Mouse (Mus musculus) heart, embryonic 15.5 days (tissue): Measurements from ENCODE around the gene Dusp1. TPM values are rescaled to one million over a fixed set of nuclear protein-coding genes. Genes with fewer than 3 reads are reported as not detected.

ENCODE experiments used
- ATAC-seq: fragments of 200-750 bp; cut with Nextera tagmentation; replicated peaks from 2 replicates; pipeline ENCODE4 v1.8.0; 2017; ENCODE audit warnings: low read depth, moderate TSS enrichment; ENCODE audit not compliant: insufficient number of reproducible peaks, insufficient read depth, low FRiP score
- H3K27ac ChIP-seq: fragments of 300-500 bp; sonication (generic); 2 replicates; pipeline ENCODE4 v1.5.1; 2015; ENCODE audit warnings: mild to moderate bottlenecking, inconsistent platforms
- H3K27me3 ChIP-seq: fragments of 300-500 bp; sonication (generic); 2 replicates; pipeline ENCODE4 v1.6.1; 2015; ENCODE audit warnings: inconsistent platforms
- H3K36me3 ChIP-seq: fragments of 300-500 bp; sonication (generic); 2 replicates; pipeline ENCODE4 v1.6.1; 2015; ENCODE audit warnings: mild to moderate bottlenecking, inconsistent platforms
- H3K4me1 ChIP-seq: fragments of 300-500 bp; sonication (generic); replicated peaks from 2 replicates; pipeline ENCODE4 v1.6.1; 2015; ENCODE audit warnings: inconsistent platforms
- H3K4me2 ChIP-seq: fragments of 300-500 bp; sonication (generic); 2 replicates; pipeline ENCODE4 v1.6.1; 2015; ENCODE audit warnings: inconsistent platforms, mild to moderate bottlenecking, moderate library complexity
- H3K4me3 ChIP-seq: fragments of 300-500 bp; sonication (generic); 2 replicates; pipeline ENCODE4 v1.5.1; 2015; ENCODE audit warnings: mild to moderate bottlenecking, inconsistent platforms
- H3K9ac ChIP-seq: fragments of 300-500 bp; sonication (generic); 2 replicates; pipeline ENCODE4 v1.6.1; 2015; ENCODE audit warnings: mild to moderate bottlenecking, inconsistent platforms
- H3K9me3 ChIP-seq: fragments of 300-500 bp; sonication (generic); replicated peaks from 2 replicates; pipeline ENCODE4 v1.6.1; 2016; ENCODE audit warnings: inconsistent platforms
- WGBS: fragments of 180-500 bp; shearing (Covaris S2); methylation state at CpG from one replicate; pipeline ENCODE4 v1.1.7; 2015; ENCODE audit warnings: mixed read lengths; 5-methylcytosine and 5-hydroxymethylcytosine counted together
- polyA plus RNA-seq: library from polyadenylated mRNA; unstranded; fragments of >200 nt; fragmentation: Nextera tagmentation; extraction: Ambion mirVana; gene quantifications from 2 replicates; pipeline ENCODE4 v1.2.1, GENCODE M21; 2015

Dusp1 gene
- polyA plus RNA-seq, 1 experiment from 2014 or later, result 30.8 TPM

- H3K4me2 ChIP-seq, result no peak overlapping the region
- no peaks in the 10 kb centered on the region for H3K27me3 ChIP-seq
- peak overlapping the region; percentile 49 for H3K27ac ChIP-seq
- ATAC-seq, result no peak
- H3K4me1 ChIP-seq, result peaks cover 50% of the 10 kb centered on the region
- no peak overlapping the region for H3K4me3 ChIP-seq
- H3K9me3 ChIP-seq, result no peaks in the 10 kb centered on the region
- H3K36me3 ChIP-seq, result no peaks in the 10 kb centered on the region
- H3K9ac ChIP-seq, result 0 out of 2 replicates have a peak overlapping the region, but pooled peaks have one; percentile 5
- 55% methylated on average over 17 of the region's 17 CpGs for WGBS
Measured at GRCm38 (mm10) chr17:26600913-26601447, 39.1 kb upstream of the Dusp1 start.

GRCm38 (mm10) chr17:26598845-26599244 is 36.9 kb upstream of the Dusp1 start:
- H3K27me3 ChIP-seq, result no peaks in the 10 kb centered on the region
- ATAC-seq, result no peak
- 91% methylated on average over 5 of the region's 5 CpGs for WGBS
- H3K4me3 ChIP-seq, result no peak overlapping the region
- no peak overlapping the region for H3K4me2 ChIP-seq
- H3K4me1 ChIP-seq, result peaks cover 65% of the 10 kb centered on the region
- no peak overlapping the region for H3K27ac ChIP-seq
- H3K9ac ChIP-seq, result no peak overlapping the region
- no peaks in the 10 kb centered on the region for H3K36me3 ChIP-seq
- no peaks in the 10 kb centered on the region for H3K9me3 ChIP-seq

GRCm38 (mm10) chr17:26596856-26597481 is 35.0 kb upstream of the Dusp1 start:
- Histone ChIP-seq H3K27me3 (no peaks in the 10 kb centered on the region), H3K27ac (peak overlapping the region; percentile 96), H3K36me3 (no peaks in the 10 kb centered on the region), H3K4me1 (peaks cover 64% of the 10 kb centered on the region), H3K9ac (peak overlapping the region; percentile 47), H3K4me3 (no peak overlapping the region), H3K9me3 (no peaks in the 10 kb centered on the region), H3K4me2 (peak overlapping the region; percentile 50)
- no peak; the same call in 1 of the 2 replicates for ATAC-seq
- WGBS, result 59% methylated on average over 6 of the region's 6 CpGs

GRCm38 (mm10) chr17:26596168-26596658 is 34.3 kb upstream of the Dusp1 start:
- no peaks in the 10 kb centered on the region for H3K27me3 ChIP-seq
- 23% methylated on average over 7 of the region's 7 CpGs for WGBS
- H3K4me2 ChIP-seq, result peak overlapping the region; percentile 50
- H3K36me3 ChIP-seq, result no peaks in the 10 kb centered on the region
- peak overlapping the region; percentile 96 for H3K27ac ChIP-seq
- no peaks in the 10 kb centered on the region for H3K9me3 ChIP-seq
- peak; percentile 76 for ATAC-seq
- peak overlapping the region; percentile 2; the same call in 1 of the 2 replicates for H3K4me3 ChIP-seq
- H3K4me1 ChIP-seq, result peaks cover 59% of the 10 kb centered on the region
- H3K9ac ChIP-seq, result peak overlapping the region; percentile 47

- H3K36me3 ChIP-seq, result no peaks in the 10 kb centered on the region
- peak overlapping the region; percentile 29; the same call in 1 of the 2 replicates for H3K9ac ChIP-seq
- H3K4me2 ChIP-seq, result peak overlapping the region; percentile 8; the same call in 1 of the 2 replicates
- 13% methylated on average over 7 of the region's 7 CpGs for WGBS
- no peaks in the 10 kb centered on the region for H3K27me3 ChIP-seq
- no peak overlapping the region for H3K4me3 ChIP-seq
- no peak for ATAC-seq
- no peaks in the 10 kb centered on the region for H3K9me3 ChIP-seq
- H3K4me1 ChIP-seq, result peaks cover 62% of the 10 kb centered on the region
- peak overlapping the region; percentile 96 for H3K27ac ChIP-seq
Measured at GRCm38 (mm10) chr17:26595448-26596167, 33.7 kb upstream of the Dusp1 start.

- Histone ChIP-seq H3K4me3 (no peak overlapping the region), H3K4me1 (peaks cover 62% of the 10 kb centered on the region), H3K9me3 (no peaks in the 10 kb centered on the region), H3K9ac (peak overlapping the region; percentile 29; the same call in 1 of the 2 replicates), H3K36me3 (no peaks in the 10 kb centered on the region), H3K27me3 (no peaks in the 10 kb centered on the region), H3K4me2 (no peak overlapping the region), H3K27ac (peak overlapping the region; percentile 96)
- 23% methylated on average over 7 of the region's 7 CpGs for WGBS
- ATAC-seq, result no peak
Measured at GRCm38 (mm10) chr17:26594958-26595357, 33.0 kb upstream of the Dusp1 start.

- 69% methylated on average over 7 of the region's 7 CpGs for WGBS
Measured at GRCm38 (mm10) chr17:26594171-26594570, 32.2 kb upstream of the Dusp1 start.

GRCm38 (mm10) chr17:26593199-26593598 is 31.3 kb upstream of the Dusp1 start:
- Histone ChIP-seq H3K4me2 (no peak overlapping the region), H3K27me3 (no peaks in the 10 kb centered on the region), H3K4me1 (peaks cover 61% of the 10 kb centered on the region), H3K36me3 (no peaks in the 10 kb centered on the region), H3K27ac (peak overlapping the region; percentile 96), H3K4me3 (no peak overlapping the region), H3K9me3 (no peaks in the 10 kb centered on the region), H3K9ac (no peak overlapping the region)
- ATAC-seq, result no peak
- 89% methylated on average over 5 of the region's 5 CpGs for WGBS

More at GRCm38 (mm10) chr17:26594171-26594570, 32.2 kb upstream of the Dusp1 start:
- H3K4me2 ChIP-seq, result no peak overlapping the region
- H3K27ac ChIP-seq, result peak overlapping the region; percentile 96
- ATAC-seq, result no peak
- H3K36me3 ChIP-seq, result no peaks in the 10 kb centered on the region
- no peaks in the 10 kb centered on the region for H3K9me3 ChIP-seq
- peaks cover 62% of the 10 kb centered on the region for H3K4me1 ChIP-seq
- H3K9ac ChIP-seq, result no peak overlapping the region
- H3K4me3 ChIP-seq, result no peak overlapping the region
- no peaks in the 10 kb centered on the region for H3K27me3 ChIP-seq

GRCm38 (mm10) chr17:26592510-26592909 is 30.6 kb upstream of the Dusp1 start:
- no peak for ATAC-seq
- peaks cover 64% of the 10 kb centered on the region for H3K4me1 ChIP-seq
- 0 out of 2 replicates have a peak, but pooled peaks cover 5% of the 10 kb centered on the region for H3K36me3 ChIP-seq
- H3K27me3 ChIP-seq, result no peaks in the 10 kb centered on the region
- H3K4me3 ChIP-seq, result no peak overlapping the region
- WGBS, result 80% methylated on average over 4 of the region's 4 CpGs
- no peak overlapping the region for H3K4me2 ChIP-seq
- H3K27ac ChIP-seq, result peak overlapping the region; percentile 48
- no peak overlapping the region for H3K9ac ChIP-seq
- H3K9me3 ChIP-seq, result no peaks in the 10 kb centered on the region

GRCm38 (mm10) chr17:26587961-26588487 is 26.1 kb upstream of the Dusp1 start:
- ATAC-seq, result no peak
- peaks cover 50% of the 10 kb centered on the region for H3K4me1 ChIP-seq
- H3K27ac ChIP-seq, result 0 out of 2 replicates have a peak overlapping the region, but pooled peaks have one; percentile 15
- WGBS, result 73% methylated on average over 12 of the region's 12 CpGs
- no peaks in the 10 kb centered on the region for H3K27me3 ChIP-seq
- H3K9me3 ChIP-seq, result no peaks in the 10 kb centered on the region
- H3K9ac ChIP-seq, result no peak overlapping the region
- peaks cover 7% of the 10 kb centered on the region; the same call in 1 of the 2 replicates for H3K36me3 ChIP-seq
- no peak overlapping the region for H3K4me2 ChIP-seq
- H3K4me3 ChIP-seq, result no peak overlapping the region
